Mouse (Mus musculus): ENCODE results near the gene Btg2. TPM values are rescaled to one million over a fixed set of nuclear protein-coding genes. Genes with fewer than 3 reads are reported as not detected.

The Btg2 gene
- polyA plus RNA-seq, 1 experiment from 2014 or later: 49.0 TPM

DNA sequence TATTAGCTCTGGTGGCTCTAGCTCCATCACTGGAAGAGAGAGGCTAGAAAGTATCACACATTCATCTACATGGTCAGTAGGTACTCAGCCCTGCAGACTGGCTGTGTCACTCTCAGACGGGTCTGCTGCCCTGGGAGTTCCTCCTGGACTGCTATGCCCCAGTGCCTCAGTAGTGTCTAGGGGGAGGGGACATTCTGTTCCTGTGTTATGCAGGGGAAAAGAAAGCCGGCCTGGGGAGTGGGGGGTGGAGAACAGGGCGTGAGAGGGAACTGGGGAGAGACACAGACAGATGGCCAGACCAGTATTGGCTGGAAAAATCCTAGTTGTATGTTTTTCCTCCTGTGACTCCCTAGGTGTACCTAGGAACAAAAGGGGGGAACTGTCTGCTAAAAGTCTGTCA is 7.1 kb upstream of the Btg2 start:
- Histone ChIP-seq H3K27me3 (no peaks in the 10 kb centered on the region), H3K27ac (replicated peaks) (peak overlapping the region; percentile 63; the same call in 1 of the 2 replicates), H3K36me3 (no peaks in the 10 kb centered on the region), H3K9me3 (no peaks in the 10 kb centered on the region), H3K4me2 (no peak overlapping the region), H3K4me3 (no peak overlapping the region), H3K9ac (no peak overlapping the region; the same call in 1 of the 2 replicates), H3K4me1 (replicated peaks) (peaks cover 24% of the 10 kb centered on the region)
- peak; percentile 45; the same call in 1 of the 2 replicates for ATAC-seq (ENCODE audit: low read depth)
- WGBS: 17% methylated on average over 3 of the region's 3 CpGs

DNA sequence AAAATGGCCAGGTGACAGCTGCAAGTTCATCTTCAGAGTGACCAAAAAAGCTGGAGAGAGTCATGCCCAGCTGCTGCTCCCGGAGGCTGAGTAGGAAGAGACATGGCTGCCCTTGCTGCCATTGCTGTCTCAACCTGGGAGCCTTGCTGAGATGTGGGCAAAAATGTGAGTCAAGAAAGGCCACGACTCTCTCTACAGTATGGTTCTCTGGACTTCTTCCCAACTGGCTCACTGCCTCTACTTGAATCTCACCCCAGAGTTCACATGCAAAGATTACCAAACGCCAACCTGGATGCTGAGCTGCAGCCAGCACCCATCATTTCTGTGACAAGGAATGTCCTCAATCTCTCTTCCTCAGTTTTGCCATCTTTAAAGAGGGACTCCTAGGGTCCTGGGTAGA is 5.2 kb upstream of the Btg2 start:
- WGBS: 86% methylated on average over 3 of the region's 3 CpGs
- Histone ChIP-seq H3K27ac (replicated peaks) (no peak overlapping the region), H3K4me1 (replicated peaks) (peaks cover 38% of the 10 kb centered on the region), H3K4me3 (no peak overlapping the region), H3K27me3 (no peaks in the 10 kb centered on the region), H3K36me3 (no peaks in the 10 kb centered on the region), H3K9ac (no peak overlapping the region), H3K9me3 (no peaks in the 10 kb centered on the region), H3K4me2 (no peak overlapping the region)
- no peak for ATAC-seq (ENCODE audit: low read depth)

DNA sequence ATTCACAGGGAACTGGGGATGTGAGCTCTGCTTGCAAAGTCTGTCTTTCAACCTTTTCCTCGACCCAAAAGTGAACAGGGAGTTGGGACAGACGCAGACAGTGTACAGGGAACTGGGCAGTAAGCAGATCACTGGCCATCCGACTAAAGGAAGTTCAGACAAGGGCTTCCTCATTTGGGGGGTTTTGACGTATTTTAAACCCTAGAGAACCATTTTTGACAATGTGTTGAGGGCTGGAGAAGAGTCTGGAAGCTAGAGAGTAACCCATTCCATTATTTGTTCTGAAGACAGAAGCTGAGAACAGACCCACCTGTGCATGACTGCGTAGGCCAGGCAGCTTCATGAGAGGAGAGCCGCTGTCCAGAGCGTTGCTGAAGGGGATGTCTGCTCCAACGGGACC is 4.8 kb upstream of the Btg2 start:
- H3K9ac ChIP-seq: no peak overlapping the region
- no peak overlapping the region for H3K4me3 ChIP-seq
- no peak overlapping the region for H3K27ac ChIP-seq (replicated peaks)
- 85% methylated on average over 8 of the region's 8 CpGs for WGBS
- no peaks in the 10 kb centered on the region for H3K36me3 ChIP-seq
- no peaks in the 10 kb centered on the region for H3K9me3 ChIP-seq
- H3K27me3 ChIP-seq: no peaks in the 10 kb centered on the region
- peaks cover 38% of the 10 kb centered on the region for H3K4me1 ChIP-seq (replicated peaks)
- ATAC-seq (ENCODE audit: low read depth): no peak
- no peak overlapping the region for H3K4me2 ChIP-seq

DNA sequence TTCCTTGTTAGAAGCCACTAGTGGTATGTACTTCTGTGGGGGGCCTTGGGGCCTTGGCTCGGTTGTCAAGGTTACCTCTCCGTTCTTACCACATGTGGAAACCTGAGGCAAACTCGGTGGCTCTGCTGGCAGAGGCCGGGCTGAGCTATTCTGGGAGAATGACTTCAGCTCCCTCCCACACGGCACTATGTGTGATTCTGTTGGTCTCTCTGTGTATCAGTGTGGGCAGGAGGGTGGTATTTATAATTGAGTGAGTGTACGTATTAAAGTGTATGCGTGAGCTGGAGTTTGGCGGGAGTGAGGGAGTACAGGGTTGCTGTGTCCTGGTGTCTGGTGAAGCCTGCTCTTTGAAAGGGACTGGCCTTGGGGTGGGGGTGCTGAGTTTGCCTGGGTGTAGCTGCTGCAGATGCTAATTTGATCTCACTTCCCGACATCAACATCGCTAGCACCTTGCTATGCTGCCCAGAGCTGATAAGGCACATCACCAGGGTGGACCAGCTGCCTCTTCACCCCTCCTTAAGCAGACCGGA is 4.1 kb upstream of the Btg2 start:
- no peaks in the 10 kb centered on the region for H3K36me3 ChIP-seq
- H3K9ac ChIP-seq: no peak overlapping the region
- no peaks in the 10 kb centered on the region for H3K27me3 ChIP-seq
- no peak overlapping the region for H3K4me2 ChIP-seq
- no peak overlapping the region for H3K27ac ChIP-seq (replicated peaks)
- H3K9me3 ChIP-seq: no peaks in the 10 kb centered on the region
- peaks cover 43% of the 10 kb centered on the region for H3K4me1 ChIP-seq (replicated peaks)
- 63% methylated on average over 11 of the region's 11 CpGs for WGBS
- no peak overlapping the region for H3K4me3 ChIP-seq
- ATAC-seq (ENCODE audit: low read depth): no peak

DNA sequence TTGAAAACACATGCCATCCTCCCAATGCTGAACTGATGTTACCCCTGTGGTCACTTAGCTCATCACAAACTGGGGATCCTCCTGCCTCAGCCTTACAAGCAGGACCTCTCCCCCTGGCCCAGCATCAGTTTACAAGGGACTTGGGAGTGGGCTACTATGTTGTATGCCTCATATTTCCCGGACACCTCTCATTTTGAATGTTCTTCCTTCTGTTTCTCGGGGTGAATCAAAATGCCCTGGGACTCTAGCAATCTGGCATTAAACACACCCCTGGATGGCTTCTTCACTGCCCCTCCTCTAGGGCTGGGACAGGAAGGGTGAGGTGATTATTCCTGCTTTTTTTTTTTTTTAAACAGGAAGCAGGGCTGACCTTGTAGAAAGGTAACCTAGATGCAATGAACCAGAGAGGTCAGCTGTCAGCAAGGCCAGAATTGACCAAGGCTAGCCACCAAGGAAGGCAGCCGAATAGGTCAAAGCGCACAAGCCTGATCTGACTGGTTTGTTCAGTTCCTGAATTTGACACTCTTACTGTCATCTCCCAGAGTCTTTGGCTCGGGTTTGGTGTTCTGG is 2.0 kb upstream of the Btg2 start:
- H3K9me3 ChIP-seq: no peaks in the 10 kb centered on the region
- no peak overlapping the region for H3K9ac ChIP-seq
- 0 out of 2 replicates have a peak, but pooled peaks cover 8% of the 10 kb centered on the region for H3K36me3 ChIP-seq
- no peak overlapping the region for H3K27ac ChIP-seq (replicated peaks)
- no peak overlapping the region for H3K4me2 ChIP-seq
- WGBS: 92% methylated on average over 5 of the region's 5 CpGs
- H3K4me3 ChIP-seq: no peak overlapping the region
- no peak for ATAC-seq (ENCODE audit: low read depth)
- H3K27me3 ChIP-seq: no peaks in the 10 kb centered on the region
- peaks cover 52% of the 10 kb centered on the region for H3K4me1 ChIP-seq (replicated peaks)

DNA sequence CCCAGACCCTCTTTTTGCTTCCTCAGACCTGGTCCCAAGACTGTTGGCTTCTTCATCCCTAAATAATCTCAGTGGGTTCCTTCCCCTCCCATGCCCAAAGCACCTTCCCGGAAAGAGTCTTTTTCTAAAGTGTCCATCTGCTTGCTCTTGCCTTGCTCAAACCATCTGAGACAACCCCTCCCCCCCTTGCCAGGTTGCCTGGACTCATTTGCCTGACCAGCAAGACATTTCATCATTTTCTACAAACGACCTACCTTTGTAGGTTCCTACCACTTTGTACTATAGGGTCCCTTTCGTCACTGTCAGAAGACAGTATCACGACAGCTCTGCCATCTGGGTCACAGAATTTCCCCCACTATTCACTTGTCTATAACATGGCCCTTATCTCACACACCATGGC is 1.5 kb upstream of the Btg2 start:
- Histone ChIP-seq H3K4me1 (replicated peaks) (peaks cover 53% of the 10 kb centered on the region), H3K9ac (no peak overlapping the region), H3K9me3 (no peaks in the 10 kb centered on the region), H3K4me2 (no peak overlapping the region), H3K4me3 (no peak overlapping the region), H3K36me3 (0 out of 2 replicates have a peak, but pooled peaks cover 8% of the 10 kb centered on the region), H3K27me3 (no peaks in the 10 kb centered on the region), H3K27ac (replicated peaks) (peak overlapping the region; percentile 91)
- no peak for ATAC-seq (ENCODE audit: low read depth)
- 73% methylated on average over 4 of the region's 4 CpGs for WGBS

DNA sequence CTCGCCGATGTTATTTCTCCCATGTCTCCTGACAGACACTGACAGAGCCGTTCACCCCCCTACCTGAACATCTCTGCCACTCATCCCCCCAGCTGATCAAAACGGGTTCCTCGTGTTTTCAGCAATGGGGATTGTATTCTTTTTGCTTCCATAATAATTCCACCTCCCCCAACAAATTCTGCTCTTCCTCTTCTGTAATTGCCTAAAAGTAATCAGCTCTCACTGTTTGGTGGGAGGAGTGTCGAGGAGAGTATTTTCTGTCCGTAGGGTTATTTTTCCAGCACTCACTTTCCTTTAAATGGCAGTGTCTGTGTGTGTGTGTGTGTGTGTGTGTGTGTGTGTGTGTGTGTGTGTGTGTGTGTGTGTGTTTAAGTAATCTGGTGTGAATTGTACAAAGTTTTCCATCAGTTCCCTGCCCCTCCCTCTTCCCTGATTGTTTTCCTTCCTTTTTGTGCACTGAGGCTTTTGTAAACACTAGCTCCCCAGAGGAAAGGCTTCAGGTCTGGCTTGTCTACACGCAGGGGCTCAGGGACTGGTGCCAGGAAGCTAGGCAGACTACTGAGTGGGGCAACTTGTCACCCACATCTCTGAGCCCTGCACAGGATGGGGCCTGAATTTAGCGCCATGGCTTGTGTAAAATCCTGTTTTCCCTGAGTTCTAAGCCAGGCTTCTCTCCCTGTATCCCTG is 700 bp upstream of the Btg2 start:
- no peaks in the 10 kb centered on the region for H3K9me3 ChIP-seq
- peak; percentile 29; the same call in 1 of the 2 replicates for ATAC-seq (ENCODE audit: low read depth)
- peak overlapping the region; percentile 92 for H3K9ac ChIP-seq
- H3K27ac ChIP-seq (replicated peaks): peak overlapping the region; percentile 91
- peak overlapping the region; percentile 66 for H3K4me2 ChIP-seq
- WGBS: 6% methylated on average over 9 of the region's 9 CpGs
- no peaks in the 10 kb centered on the region for H3K27me3 ChIP-seq
- peaks cover 61% of the 10 kb centered on the region for H3K4me1 ChIP-seq (replicated peaks)
- H3K36me3 ChIP-seq: 0 out of 2 replicates have a peak, but pooled peaks cover 12% of the 10 kb centered on the region
- peak overlapping the region; percentile 78 for H3K4me3 ChIP-seq

DNA sequence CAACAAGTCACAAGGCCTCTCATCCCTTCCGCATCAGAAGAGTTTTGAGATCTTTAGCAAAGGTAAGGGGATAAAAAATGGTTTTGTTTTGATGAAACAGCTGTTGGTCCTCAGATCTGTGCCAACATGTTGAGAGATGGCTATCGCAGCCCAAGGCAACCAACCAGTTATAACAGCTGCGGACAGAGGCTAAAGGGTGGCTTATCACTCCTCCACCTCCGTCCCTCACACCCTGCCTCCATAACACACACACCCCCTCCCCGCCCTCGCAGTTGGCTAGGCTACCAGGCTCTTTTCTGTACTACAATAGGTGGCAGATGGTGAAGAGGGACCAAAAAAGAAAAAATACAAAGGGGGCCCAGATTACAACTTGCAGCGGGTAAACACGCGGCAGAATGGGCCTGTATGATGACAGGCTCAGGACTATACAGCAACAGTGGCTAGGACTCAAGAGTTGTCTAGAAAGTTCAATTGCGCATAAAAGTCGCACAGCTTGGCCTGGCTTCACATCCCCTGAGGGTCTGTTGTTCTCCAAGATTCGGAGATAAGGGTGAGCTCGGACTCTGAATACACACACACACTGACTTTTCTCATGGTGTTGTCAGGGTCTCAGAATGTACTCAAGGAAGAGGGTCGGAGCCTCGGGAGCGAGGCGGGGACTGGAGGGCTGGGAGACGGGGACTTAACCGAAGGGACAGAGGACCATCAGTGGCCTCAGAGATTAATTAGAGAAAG is 692 bp downstream of the Btg2 start:
- WGBS: 6% methylated on average over 19 of the region's 19 CpGs
- no peaks in the 10 kb centered on the region for H3K27me3 ChIP-seq
- H3K4me2 ChIP-seq: peak overlapping the region; percentile 66
- H3K4me1 ChIP-seq (replicated peaks): peaks cover 71% of the 10 kb centered on the region
- peak overlapping the region; percentile 92 for H3K9ac ChIP-seq
- ATAC-seq (ENCODE audit: low read depth): peak; percentile 14; the same call in 1 of the 2 replicates
- H3K4me3 ChIP-seq: peak overlapping the region; percentile 78
- H3K36me3 ChIP-seq: 0 out of 2 replicates have a peak, but pooled peaks cover 13% of the 10 kb centered on the region
- H3K27ac ChIP-seq (replicated peaks): peak overlapping the region; percentile 85
- H3K9me3 ChIP-seq: no peaks in the 10 kb centered on the region

DNA sequence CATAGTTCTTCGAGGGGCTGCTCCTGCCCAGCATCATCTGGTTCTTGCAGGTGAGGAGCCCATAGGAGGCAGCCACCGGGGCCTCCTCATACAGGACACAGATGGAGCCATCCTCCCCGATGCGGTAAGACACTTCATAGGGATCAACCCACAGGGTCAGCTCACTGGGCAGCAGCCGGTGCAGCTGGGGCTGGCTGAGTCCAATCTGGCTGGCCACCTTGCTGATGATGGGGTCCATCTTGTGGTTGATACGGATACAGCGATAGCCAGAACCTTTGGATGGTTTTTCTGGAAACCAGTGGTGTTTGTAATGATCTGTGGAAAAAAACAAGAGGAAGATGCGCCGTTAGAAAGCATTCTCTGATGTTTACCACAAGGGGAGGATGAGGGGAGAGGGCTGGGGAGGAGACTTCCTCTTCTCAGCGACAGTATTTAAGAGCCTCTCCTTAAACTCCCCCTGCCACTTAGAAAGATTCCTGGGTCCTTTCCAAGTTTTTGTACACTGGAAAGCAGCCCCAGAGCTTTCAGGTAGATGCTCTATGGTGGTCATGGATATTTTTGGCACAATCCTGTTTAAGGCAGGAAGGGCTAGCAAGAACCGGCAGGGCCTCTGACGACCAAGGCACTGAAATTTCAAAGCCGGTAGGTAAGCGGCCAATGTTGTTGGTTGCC is 1.4 kb downstream of the Btg2 start:
- Histone ChIP-seq H3K27me3 (no peaks in the 10 kb centered on the region), H3K27ac (replicated peaks) (peak overlapping the region; percentile 85), H3K4me3 (peak overlapping the region; percentile 78), H3K9me3 (no peaks in the 10 kb centered on the region), H3K4me1 (replicated peaks) (peaks cover 73% of the 10 kb centered on the region), H3K4me2 (peak overlapping the region; percentile 66), H3K36me3 (0 out of 2 replicates have a peak, but pooled peaks cover 13% of the 10 kb centered on the region), H3K9ac (peak overlapping the region; percentile 92)
- 28% methylated on average over 14 of the region's 14 CpGs for WGBS
- no peak for ATAC-seq (ENCODE audit: low read depth)

DNA sequence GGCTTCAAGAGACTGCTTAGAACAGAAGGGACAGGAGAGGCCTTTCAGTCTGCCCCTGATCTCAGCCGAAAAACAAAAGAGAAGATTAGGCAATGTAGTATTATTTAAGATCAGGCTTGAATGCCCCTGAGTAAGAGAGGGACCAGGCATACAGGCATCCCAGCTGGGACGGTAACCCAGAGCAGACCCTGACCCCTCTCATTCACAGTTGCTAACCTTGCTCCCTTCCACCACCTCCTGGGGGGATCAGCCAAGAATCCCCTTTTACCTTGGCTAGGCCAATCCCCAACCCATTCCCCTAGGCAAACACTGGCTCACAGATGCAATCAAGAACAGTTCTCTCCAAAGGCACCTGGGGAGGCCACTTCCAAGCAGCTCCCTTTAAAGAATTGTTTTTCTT is 2.1 kb downstream of the Btg2 start:
- Histone ChIP-seq H3K4me3 (peak overlapping the region; percentile 78), H3K27me3 (no peaks in the 10 kb centered on the region), H3K9ac (peak overlapping the region; percentile 92), H3K4me2 (peak overlapping the region; percentile 66), H3K9me3 (no peaks in the 10 kb centered on the region), H3K4me1 (replicated peaks) (peaks cover 78% of the 10 kb centered on the region), H3K27ac (replicated peaks) (peak overlapping the region; percentile 85), H3K36me3 (0 out of 2 replicates have a peak, but pooled peaks cover 13% of the 10 kb centered on the region)
- no peak for ATAC-seq (ENCODE audit: low read depth)
- WGBS: 32% methylated on average over 2 of the region's 2 CpGs

DNA sequence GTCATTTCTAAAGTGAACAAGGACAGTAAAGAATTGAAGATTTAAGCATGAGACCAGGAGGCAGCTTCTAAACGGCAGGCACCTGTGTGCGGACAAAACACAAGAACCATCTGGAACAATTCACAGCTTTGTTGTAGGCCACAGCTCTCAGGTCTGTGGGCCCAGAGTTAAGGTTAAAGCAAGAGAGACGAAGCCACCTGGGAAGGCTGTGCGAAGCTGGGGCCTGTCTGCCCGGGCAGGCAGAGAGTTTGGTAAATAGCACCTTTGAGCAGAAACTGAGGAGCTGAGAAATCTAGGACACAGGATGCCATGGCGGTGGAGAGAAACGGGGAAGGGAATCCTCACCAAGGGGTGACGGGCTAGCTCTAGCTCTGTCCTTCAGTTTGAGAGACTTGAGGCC is 3.4 kb downstream of the Btg2 start:
- Histone ChIP-seq H3K27ac (replicated peaks) (peak overlapping the region; percentile 85), H3K4me1 (replicated peaks) (peaks cover 90% of the 10 kb centered on the region)
- ATAC-seq (ENCODE audit: low read depth): no peak

More for the DNA sequence above, 3.4 kb downstream of the Btg2 start:
- H3K27me3 ChIP-seq: no peaks in the 10 kb centered on the region
- H3K9me3 ChIP-seq: no peaks in the 10 kb centered on the region
- 0 out of 2 replicates have a peak, but pooled peaks cover 13% of the 10 kb centered on the region for H3K36me3 ChIP-seq
- WGBS: 84% methylated on average over 8 of the region's 8 CpGs
- peak overlapping the region; percentile 66 for H3K4me2 ChIP-seq
- H3K4me3 ChIP-seq: peak overlapping the region; percentile 78
- H3K9ac ChIP-seq: peak overlapping the region; percentile 92
